Mouse (Mus musculus): ENCODE data around the gene Snip1.

DNA sequence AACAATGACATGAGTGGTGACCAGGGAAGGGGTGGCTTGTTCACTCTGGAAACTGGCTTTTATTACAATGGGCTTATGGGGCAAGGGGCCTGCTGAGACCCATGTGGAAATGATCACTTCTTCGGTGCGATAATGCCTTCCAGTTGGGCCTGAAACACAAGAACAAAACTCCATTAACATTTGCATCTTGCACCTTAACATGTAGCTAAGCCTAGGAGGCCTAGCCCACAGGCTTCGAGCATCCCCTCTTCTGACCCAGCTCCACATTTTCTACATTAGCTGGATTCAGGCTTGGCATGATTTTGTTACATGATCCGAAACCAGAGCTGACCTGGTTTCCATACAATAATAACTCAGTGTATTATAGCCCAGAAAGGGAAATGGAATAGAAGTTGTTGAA lies 10.0 kb upstream of the Snip1 start:
- no peak for TF ChIP-seq FLI1 (IDR thresholded peaks at IDR 0.05; ENCODE audit: low read length)
- no peak for TF ChIP-seq GATA1 (IDR thresholded peaks at IDR 0.05; ENCODE audit: borderline replicate concordance, low read length)
